Mouse (Mus musculus): ENCODE measurements around the gene Mettl16. TPM values are rescaled to one million over a fixed set of nuclear protein-coding genes. Genes with fewer than 3 reads are reported as not detected.
A peak's percentile ranks its signal among the peaks of the same experiment; 100 is the strongest.

The Mettl16 gene
- total and polyA plus RNA-seq, 2 experiments from 2014 or later, result 10.6 to 26.6 TPM

GRCm38 (mm10) chr11:74837694-74838431 is 67.2 kb downstream of the Mettl16 start:
- peaks cover 20% of the 10 kb centered on the region for H3K4me1 ChIP-seq (ENCODE audit: insufficient read depth, low read length)
- peak; percentile 38 for TF ChIP-seq CTCF (IDR thresholded peaks at IDR 0.05; ENCODE audit: low read depth)
- H3K27ac ChIP-seq, result peak overlapping the region; percentile 83
- H3K27me3 ChIP-seq (ENCODE audit: insufficient read depth, low read length), result no peaks in the 10 kb centered on the region
- WGBS, result under 1% methylated on average over 51 of the region's 54 CpGs
- DNase-seq (ENCODE audit: low spot score) (peak; percentile 91), ATAC-seq (peak; percentile 75)
- peak overlapping the region; percentile 46 for H3K4me3 ChIP-seq (ENCODE audit: low read length)
- H3K9me3 ChIP-seq (ENCODE audit: low read length), result no peaks in the 10 kb centered on the region
- H3K9ac ChIP-seq (replicated peaks; ENCODE audit: low read length), result peak overlapping the region; percentile 50
- peaks cover 2% of the 10 kb centered on the region; the same call in 1 of the 2 replicates for H3K36me3 ChIP-seq (ENCODE audit: insufficient read depth, low read length)
- H3K4me2 ChIP-seq (ENCODE audit: low read depth, low read length), result peak overlapping the region; percentile 60

- Histone ChIP-seq H3K4me3 (ENCODE audit: low read length) (peak overlapping the region; percentile 46), H3K9me3 (ENCODE audit: low read length) (no peaks in the 10 kb centered on the region), H3K9ac (replicated peaks; ENCODE audit: low read length) (peak overlapping the region; percentile 50), H3K27ac (peak overlapping the region; percentile 83), H3K4me2 (ENCODE audit: low read depth, low read length) (peak overlapping the region; percentile 60), H3K27me3 (ENCODE audit: insufficient read depth, low read length) (no peaks in the 10 kb centered on the region), H3K36me3 (ENCODE audit: insufficient read depth, low read length) (peaks cover 7% of the 10 kb centered on the region; the same call in 1 of the 2 replicates), H3K4me1 (ENCODE audit: insufficient read depth, low read length) (peaks cover 18% of the 10 kb centered on the region)
- WGBS, result under 1% methylated on average over 35 of the region's 35 CpGs
- no peak for TF ChIP-seq CTCF (IDR thresholded peaks at IDR 0.05; ENCODE audit: low read depth)
- peak; percentile 75 for ATAC-seq
- peak; percentile 93 for DNase-seq (ENCODE audit: low spot score)
These were observed 67.8 kb downstream of the Mettl16 start for GRCm38 (mm10) chr11:74838441-74838840.

- Histone ChIP-seq H3K36me3 (ENCODE audit: insufficient read depth, low read length) (peaks cover 7% of the 10 kb centered on the region; the same call in 1 of the 2 replicates), H3K27ac (peak overlapping the region; percentile 83; the same call in 1 of the 2 replicates), H3K4me2 (ENCODE audit: low read depth, low read length) (peak overlapping the region; percentile 60), H3K27me3 (ENCODE audit: insufficient read depth, low read length) (no peaks in the 10 kb centered on the region), H3K9ac (replicated peaks; ENCODE audit: low read length) (0 out of 2 replicates have a peak overlapping the region, but pooled peaks have one; percentile 50), H3K9me3 (ENCODE audit: low read length) (no peaks in the 10 kb centered on the region), H3K4me3 (ENCODE audit: low read length) (peak overlapping the region; percentile 46), H3K4me1 (ENCODE audit: insufficient read depth, low read length) (peaks cover 13% of the 10 kb centered on the region; the same call in 1 of the 2 replicates)
- DNase-seq (ENCODE audit: low spot score), result peak; percentile 40
- TF ChIP-seq CTCF (IDR thresholded peaks at IDR 0.05; ENCODE audit: low read depth), result no peak
- ATAC-seq, result no peak
- 46% methylated on average over 6 of the region's 6 CpGs for WGBS
These were observed 68.3 kb downstream of the Mettl16 start for GRCm38 (mm10) chr11:74838971-74839370.

- DNase-seq (ENCODE audit: low spot score), result no peak
- 92% methylated on average over 19 of the region's 19 CpGs for WGBS
- H3K27me3 ChIP-seq (ENCODE audit: insufficient read depth, low read length), result no peaks in the 10 kb centered on the region
- no peak overlapping the region for H3K9ac ChIP-seq (replicated peaks; ENCODE audit: low read length)
- H3K4me3 ChIP-seq (ENCODE audit: low read length), result no peak overlapping the region
- no peak for ATAC-seq
- H3K4me1 ChIP-seq (ENCODE audit: insufficient read depth, low read length), result 0 out of 2 replicates have a peak, but pooled peaks cover 9% of the 10 kb centered on the region
- no peak overlapping the region for H3K27ac ChIP-seq
- no peak overlapping the region for H3K4me2 ChIP-seq (ENCODE audit: low read depth, low read length)
- TF ChIP-seq CTCF (IDR thresholded peaks at IDR 0.05; ENCODE audit: low read depth), result no peak
- peaks cover 7% of the 10 kb centered on the region; the same call in 1 of the 2 replicates for H3K36me3 ChIP-seq (ENCODE audit: insufficient read depth, low read length)
- no peaks in the 10 kb centered on the region for H3K9me3 ChIP-seq (ENCODE audit: low read length)
These were observed 69.5 kb downstream of the Mettl16 start for GRCm38 (mm10) chr11:74839860-74840715.

GRCm38 (mm10) chr11:74840739-74841138 is 70.1 kb downstream of the Mettl16 start:
- H3K27ac ChIP-seq, result no peak overlapping the region
- H3K4me2 ChIP-seq (ENCODE audit: low read depth, low read length), result no peak overlapping the region
- H3K4me1 ChIP-seq (ENCODE audit: insufficient read depth, low read length), result 0 out of 2 replicates have a peak, but pooled peaks cover 9% of the 10 kb centered on the region
- WGBS, result 89% methylated on average over 8 of the region's 8 CpGs
- no peak overlapping the region for H3K4me3 ChIP-seq (ENCODE audit: low read length)
- peaks cover 7% of the 10 kb centered on the region; the same call in 1 of the 2 replicates for H3K36me3 ChIP-seq (ENCODE audit: insufficient read depth, low read length)
- no peaks in the 10 kb centered on the region for H3K27me3 ChIP-seq (ENCODE audit: insufficient read depth, low read length)
- no peak for DNase-seq (ENCODE audit: low spot score)
- H3K9me3 ChIP-seq (ENCODE audit: low read length), result no peaks in the 10 kb centered on the region
- no peak for TF ChIP-seq CTCF (IDR thresholded peaks at IDR 0.05; ENCODE audit: low read depth)
- H3K9ac ChIP-seq (replicated peaks; ENCODE audit: low read length), result no peak overlapping the region
- ATAC-seq, result no peak

GRCm38 (mm10) chr11:74841366-74841765 is 70.7 kb downstream of the Mettl16 start:
- no peak for ATAC-seq
- peak; percentile 10 for DNase-seq (ENCODE audit: low spot score)
- no peak overlapping the region for H3K4me2 ChIP-seq (ENCODE audit: low read depth, low read length)
- 68% methylated on average over 9 of the region's 9 CpGs for WGBS
- no peak overlapping the region for H3K27ac ChIP-seq
- peaks cover 7% of the 10 kb centered on the region; the same call in 1 of the 2 replicates for H3K36me3 ChIP-seq (ENCODE audit: insufficient read depth, low read length)
- no peak for TF ChIP-seq CTCF (IDR thresholded peaks at IDR 0.05; ENCODE audit: low read depth)
- H3K4me3 ChIP-seq (ENCODE audit: low read length), result no peak overlapping the region
- H3K9ac ChIP-seq (replicated peaks; ENCODE audit: low read length), result no peak overlapping the region
- H3K9me3 ChIP-seq (ENCODE audit: low read length), result no peaks in the 10 kb centered on the region
- H3K4me1 ChIP-seq (ENCODE audit: insufficient read depth, low read length), result 0 out of 2 replicates have a peak, but pooled peaks cover 9% of the 10 kb centered on the region
- H3K27me3 ChIP-seq (ENCODE audit: insufficient read depth, low read length), result no peaks in the 10 kb centered on the region
